Mouse (Mus musculus): ENCODE results near the gene Fut2. TPM values are rescaled to one million over a fixed set of nuclear protein-coding genes. Genes with fewer than 3 reads are reported as not detected.

The Fut2 gene
- polyA plus RNA-seq, 1 experiment from 2014 or later: 0.12 TPM

DNA sequence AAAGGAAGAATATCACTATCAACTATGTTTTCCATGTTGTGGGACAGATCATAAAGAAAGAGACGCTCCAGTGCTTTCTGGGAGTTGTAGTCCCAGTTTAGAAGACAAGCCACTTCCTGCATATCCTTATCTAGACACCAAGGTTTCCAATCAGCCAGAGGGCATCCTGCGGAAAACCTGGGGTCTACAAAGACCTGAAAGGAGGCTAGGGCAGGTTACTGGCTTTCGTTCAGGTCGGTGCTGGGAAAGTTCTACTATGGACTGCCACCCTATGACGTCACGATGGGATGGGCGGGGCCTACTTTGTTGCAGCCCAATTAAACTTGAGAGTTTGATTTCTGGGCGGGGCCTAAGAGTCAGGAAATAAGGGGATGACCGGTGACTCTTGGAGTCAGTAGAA, 44.8 kb downstream of the Fut2 start, which contains the start of gene Izumo1:
TSS of gene Izumo1 (plus strand) at position 369 of the 400 bp plus-strand sequence.
- no peak within 1 kb of the TSS for H3K9ac ChIP-seq (ENCODE audit: low read length)
- H3K27ac ChIP-seq (replicated peaks; ENCODE audit: low read depth, low read length): no peak within 1 kb of the TSS
- H3K4me3 ChIP-seq (ENCODE audit: low read depth, low read length): no peak within 1 kb of the TSS
- DNase-seq (ENCODE audit: low spot score): no peak
- ATAC-seq (ENCODE audit: insufficient number of reproducible peaks, low FRiP score, low TSS enrichment, low read depth): no peak
- H3K9me3 ChIP-seq (ENCODE audit: control insufficient read depth, low read length): no peaks in the 10 kb centered on the region
- H3K27me3 ChIP-seq (ENCODE audit: control insufficient read depth, insufficient read depth, low read length): peaks cover 19% of the 10 kb centered on the region
- no peak within 1 kb of the TSS for H3K4me2 ChIP-seq (ENCODE audit: low read depth, severe bottlenecking)
- WGBS: 30% methylated on average over 9 of the region's 9 CpGs
- H3K4me1 ChIP-seq (ENCODE audit: control insufficient read depth, insufficient read depth, low read length): 0 out of 2 replicates have a peak, but pooled peaks cover 5% of the 10 kb centered on the region
- H3K36me3 ChIP-seq (ENCODE audit: control insufficient read depth, insufficient read depth, low read length): no peaks in the 10 kb centered on the region

GRCm38 (mm10) chr7:45619592-45619991, 46.6 kb downstream of the Fut2 start:
- Histone ChIP-seq H3K9ac (ENCODE audit: low read length) (no peak overlapping the region), H3K4me3 (ENCODE audit: low read depth, low read length) (no peak overlapping the region), H3K4me2 (ENCODE audit: low read depth, severe bottlenecking) (no peak overlapping the region), H3K9me3 (ENCODE audit: control insufficient read depth, low read length) (no peaks in the 10 kb centered on the region), H3K4me1 (ENCODE audit: control insufficient read depth, insufficient read depth, low read length) (peaks cover 8% of the 10 kb centered on the region; the same call in 1 of the 2 replicates), H3K27ac (replicated peaks; ENCODE audit: low read depth, low read length) (no peak overlapping the region), H3K27me3 (ENCODE audit: control insufficient read depth, insufficient read depth, low read length) (peaks cover 25% of the 10 kb centered on the region), H3K36me3 (ENCODE audit: control insufficient read depth, insufficient read depth, low read length) (no peaks in the 10 kb centered on the region)
- ATAC-seq (ENCODE audit: insufficient number of reproducible peaks, low FRiP score, low TSS enrichment, low read depth) (no peak), DNase-seq (ENCODE audit: low spot score) (no peak)
- WGBS: 89% methylated on average over 5 of the region's 5 CpGs

- ATAC-seq (ENCODE audit: insufficient number of reproducible peaks, low FRiP score, low TSS enrichment, low read depth): no peak
These were observed 47.9 kb downstream of the Fut2 start for GRCm38 (mm10) chr7:45618316-45618715.

DNA sequence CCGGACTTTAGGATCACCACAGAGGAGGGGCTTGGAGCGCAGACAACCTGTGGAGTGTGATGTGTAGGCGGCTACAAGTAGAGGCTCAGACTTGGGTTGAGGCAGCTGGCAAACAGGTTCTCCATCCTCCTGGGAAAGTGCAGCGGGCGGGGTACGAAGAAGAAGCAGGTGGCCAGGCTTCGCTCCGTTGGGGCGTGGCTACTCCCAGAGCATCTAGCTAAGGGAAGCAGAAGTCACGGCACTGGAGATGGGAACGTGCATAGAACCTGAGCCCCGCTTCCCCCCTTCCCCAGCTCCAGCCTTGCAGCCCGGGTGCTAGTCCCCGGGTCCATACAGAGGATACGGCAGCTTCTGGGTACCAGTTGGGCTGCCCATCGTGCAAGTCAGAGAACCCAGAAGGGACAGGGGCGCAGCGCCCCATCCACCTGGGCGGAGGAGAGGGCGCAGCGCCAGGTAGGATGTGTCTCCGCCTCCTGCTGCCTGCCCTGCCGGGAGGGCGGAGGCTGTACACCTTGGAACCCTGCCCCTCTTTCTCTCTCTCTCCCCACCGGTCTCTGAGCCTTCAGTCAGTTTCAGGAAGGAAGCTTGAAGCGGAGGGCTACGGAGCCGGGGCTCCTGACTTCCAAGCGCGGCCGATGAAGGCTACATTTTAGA, 49.0 kb downstream of the Fut2 start, which contains the start of gene Fut1:
TSS of gene Fut1 (plus strand) at position 248 of the 654 bp plus-strand sequence.
- Histone ChIP-seq H3K4me3 (ENCODE audit: low read depth, low read length) (0 out of 2 replicates have a peak within 1 kb of the TSS, but pooled peaks have one; percentile 3), H3K9ac (ENCODE audit: low read length) (no peak within 1 kb of the TSS), H3K27me3 (ENCODE audit: control insufficient read depth, insufficient read depth, low read length) (peaks cover 25% of the 10 kb centered on the region), H3K36me3 (ENCODE audit: control insufficient read depth, insufficient read depth, low read length) (no peaks in the 10 kb centered on the region), H3K9me3 (ENCODE audit: control insufficient read depth, low read length) (no peaks in the 10 kb centered on the region), H3K4me2 (ENCODE audit: low read depth, severe bottlenecking) (peak within 1 kb of the TSS; percentile 42), H3K27ac (replicated peaks; ENCODE audit: low read depth, low read length) (no peak within 1 kb of the TSS), H3K4me1 (ENCODE audit: control insufficient read depth, insufficient read depth, low read length) (peaks cover 8% of the 10 kb centered on the region; the same call in 1 of the 2 replicates)
- ATAC-seq (ENCODE audit: insufficient number of reproducible peaks, low FRiP score, low TSS enrichment, low read depth) (0 out of 2 replicates have a peak, but pooled peaks have one; percentile 28), DNase-seq (ENCODE audit: low spot score) (peak; percentile 57)
- WGBS: 6% methylated on average over 29 of the region's 31 CpGs

More at GRCm38 (mm10) chr7:45618316-45618715, 47.9 kb downstream of the Fut2 start:
- H3K27ac ChIP-seq (replicated peaks; ENCODE audit: low read depth, low read length): no peak overlapping the region
- H3K9me3 ChIP-seq (ENCODE audit: control insufficient read depth, low read length): no peaks in the 10 kb centered on the region
- H3K9ac ChIP-seq (ENCODE audit: low read length): no peak overlapping the region
- peaks cover 25% of the 10 kb centered on the region for H3K27me3 ChIP-seq (ENCODE audit: control insufficient read depth, insufficient read depth, low read length)
- no peak for DNase-seq (ENCODE audit: low spot score)
- peaks cover 8% of the 10 kb centered on the region; the same call in 1 of the 2 replicates for H3K4me1 ChIP-seq (ENCODE audit: control insufficient read depth, insufficient read depth, low read length)
- H3K4me2 ChIP-seq (ENCODE audit: low read depth, severe bottlenecking): no peak overlapping the region
- no peaks in the 10 kb centered on the region for H3K36me3 ChIP-seq (ENCODE audit: control insufficient read depth, insufficient read depth, low read length)
- H3K4me3 ChIP-seq (ENCODE audit: low read depth, low read length): no peak overlapping the region
- WGBS: 85% methylated on average over 5 of the region's 5 CpGs

DNA sequence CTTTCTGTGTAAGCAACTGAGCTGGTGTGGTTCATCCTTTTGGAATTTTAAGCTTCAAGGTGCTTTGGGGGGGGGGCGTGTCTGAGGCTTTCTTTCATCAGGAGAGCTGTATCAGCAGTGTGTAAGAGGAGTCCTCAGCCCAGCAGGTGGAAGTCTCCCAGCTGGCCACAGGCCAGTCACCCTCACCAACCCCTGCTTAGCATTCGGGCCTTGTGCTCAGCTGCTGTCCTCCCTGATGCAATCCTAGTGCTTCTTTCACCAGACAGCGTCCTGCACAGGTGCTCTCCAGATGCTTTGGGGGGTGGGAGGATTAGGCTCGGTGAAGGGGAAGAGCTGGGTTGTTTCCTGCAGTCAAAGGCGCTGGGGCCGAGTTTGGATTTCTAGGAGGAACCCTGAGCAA, 49.9 kb downstream of the Fut2 start:
- Histone ChIP-seq H3K9me3 (ENCODE audit: control insufficient read depth, low read length) (no peaks in the 10 kb centered on the region), H3K9ac (ENCODE audit: low read length) (no peak overlapping the region), H3K36me3 (ENCODE audit: control insufficient read depth, insufficient read depth, low read length) (no peaks in the 10 kb centered on the region), H3K27me3 (ENCODE audit: control insufficient read depth, insufficient read depth, low read length) (peaks cover 25% of the 10 kb centered on the region), H3K4me1 (ENCODE audit: control insufficient read depth, insufficient read depth, low read length) (peaks cover 8% of the 10 kb centered on the region; the same call in 1 of the 2 replicates), H3K27ac (replicated peaks; ENCODE audit: low read depth, low read length) (no peak overlapping the region), H3K4me3 (ENCODE audit: low read depth, low read length) (no peak overlapping the region), H3K4me2 (ENCODE audit: low read depth, severe bottlenecking) (no peak overlapping the region)
- WGBS: 20% methylated on average over 6 of the region's 6 CpGs
- DNase-seq (ENCODE audit: low spot score): no peak
- ATAC-seq (ENCODE audit: insufficient number of reproducible peaks, low FRiP score, low TSS enrichment, low read depth): no peak

DNA sequence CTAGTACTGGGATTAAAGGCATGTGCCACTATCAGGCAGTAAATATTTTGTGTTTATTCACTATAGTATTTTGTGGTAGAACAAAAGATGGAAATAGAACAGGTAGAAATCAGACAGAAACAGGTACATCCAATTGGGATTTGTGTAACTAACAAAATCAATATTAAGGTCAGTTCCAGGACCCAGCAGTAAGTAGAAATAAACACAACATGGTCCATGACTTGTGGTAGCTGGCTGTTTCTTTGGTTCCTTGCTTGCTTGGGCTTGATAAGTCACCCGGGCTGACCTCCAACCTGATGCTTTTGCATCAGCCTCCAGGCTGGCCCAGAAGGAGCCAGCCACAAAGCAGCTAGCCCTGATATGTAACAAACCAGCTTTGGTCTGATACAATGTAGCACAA, 56.7 kb downstream of the Fut2 start:
- H3K9ac ChIP-seq (ENCODE audit: low read length): no peak overlapping the region

GRCm38 (mm10) chr7:45605704-45606289, 60.4 kb downstream of the Fut2 start:
- no peak for ATAC-seq (ENCODE audit: insufficient number of reproducible peaks, low FRiP score, low TSS enrichment, low read depth)
- H3K36me3 ChIP-seq (ENCODE audit: control insufficient read depth, insufficient read depth, low read length): no peaks in the 10 kb centered on the region

More for the DNA sequence above, 56.7 kb downstream of the Fut2 start:
- Histone ChIP-seq H3K9me3 (ENCODE audit: control insufficient read depth, low read length) (no peaks in the 10 kb centered on the region), H3K27ac (replicated peaks; ENCODE audit: low read depth, low read length) (no peak overlapping the region), H3K4me2 (ENCODE audit: low read depth, severe bottlenecking) (no peak overlapping the region), H3K4me3 (ENCODE audit: low read depth, low read length) (no peak overlapping the region), H3K36me3 (ENCODE audit: control insufficient read depth, insufficient read depth, low read length) (no peaks in the 10 kb centered on the region), H3K4me1 (ENCODE audit: control insufficient read depth, insufficient read depth, low read length) (no peaks in the 10 kb centered on the region), H3K27me3 (ENCODE audit: control insufficient read depth, insufficient read depth, low read length) (no peaks in the 10 kb centered on the region)
- 77% methylated on average over 1 of the region's 1 CpGs for WGBS
- DNase-seq (ENCODE audit: low spot score) (no peak), ATAC-seq (ENCODE audit: insufficient number of reproducible peaks, low FRiP score, low TSS enrichment, low read depth) (no peak)

GRCm38 (mm10) chr7:45598960-45599879, 67.0 kb downstream of the Fut2 start:
- WGBS: 49% methylated on average over 18 of the region's 18 CpGs
- H3K4me1 ChIP-seq (ENCODE audit: control insufficient read depth, insufficient read depth, low read length): no peaks in the 10 kb centered on the region
- no peak overlapping the region for H3K27ac ChIP-seq (replicated peaks; ENCODE audit: low read depth, low read length)
- no peak overlapping the region for H3K4me2 ChIP-seq (ENCODE audit: low read depth, severe bottlenecking)
- H3K9me3 ChIP-seq (ENCODE audit: control insufficient read depth, low read length): no peaks in the 10 kb centered on the region
- ATAC-seq (ENCODE audit: insufficient number of reproducible peaks, low FRiP score, low TSS enrichment, low read depth): no peak
- no peaks in the 10 kb centered on the region for H3K27me3 ChIP-seq (ENCODE audit: control insufficient read depth, insufficient read depth, low read length)
- DNase-seq (ENCODE audit: low spot score): no peak
- no peaks in the 10 kb centered on the region for H3K36me3 ChIP-seq (ENCODE audit: control insufficient read depth, insufficient read depth, low read length)
- no peak overlapping the region for H3K9ac ChIP-seq (ENCODE audit: low read length)
- no peak overlapping the region for H3K4me3 ChIP-seq (ENCODE audit: low read depth, low read length)

More at GRCm38 (mm10) chr7:45605704-45606289, 60.4 kb downstream of the Fut2 start:
- Histone ChIP-seq H3K4me1 (ENCODE audit: control insufficient read depth, insufficient read depth, low read length) (no peaks in the 10 kb centered on the region), H3K27ac (replicated peaks; ENCODE audit: low read depth, low read length) (no peak overlapping the region), H3K9ac (ENCODE audit: low read length) (no peak overlapping the region), H3K27me3 (ENCODE audit: control insufficient read depth, insufficient read depth, low read length) (no peaks in the 10 kb centered on the region), H3K9me3 (ENCODE audit: control insufficient read depth, low read length) (no peaks in the 10 kb centered on the region), H3K4me2 (ENCODE audit: low read depth, severe bottlenecking) (no peak overlapping the region), H3K4me3 (ENCODE audit: low read depth, low read length) (no peak overlapping the region)
- 80% methylated on average over 9 of the region's 9 CpGs for WGBS
- no peak for DNase-seq (ENCODE audit: low spot score)
